Mouse (Mus musculus) intestine, embryonic 16.5 days (tissue): ENCODE measurements around the gene Csmd2. TPM values are rescaled to one million over a fixed set of nuclear protein-coding genes. Genes with fewer than 3 reads are reported as not detected.
A peak's percentile ranks its signal among the peaks of the same experiment; 100 is the strongest.

Experiments
- ATAC-seq: fragments of 200-750 bp; cut with Nextera tagmentation; 2 replicates; pipeline ENCODE4 v1.8.0; 2017; ENCODE audit warnings: moderate TSS enrichment, moderate library complexity
- H3K27ac ChIP-seq: fragments of 300-500 bp; sonication (generic); 2 replicates; pipeline ENCODE4 v1.5.1; 2014; ENCODE audit warnings: mild to moderate bottlenecking, low read length
- H3K27me3 ChIP-seq: fragments of 300-500 bp; sonication (generic); replicated peaks from 2 replicates; pipeline ENCODE4 v1.6.1; 2014; ENCODE audit warnings: low read length, control low read depth, mixed read lengths; ENCODE audit not compliant: control insufficient read depth, insufficient read depth
- H3K36me3 ChIP-seq: fragments of 300-500 bp; sonication (generic); 2 replicates; pipeline ENCODE4 v1.6.1; 2014; ENCODE audit warnings: low read length, control low read depth; ENCODE audit not compliant: control insufficient read depth, insufficient read depth
- H3K4me1 ChIP-seq: fragments of 300-500 bp; sonication (generic); 2 replicates; pipeline ENCODE4 v1.6.1; 2014; ENCODE audit warnings: low read length, control low read depth, mixed read lengths; ENCODE audit not compliant: control insufficient read depth, insufficient read depth
- H3K4me2 ChIP-seq: fragments of 300-500 bp; sonication (generic); 2 replicates; pipeline ENCODE4 v1.6.1; 2014; ENCODE audit warnings: low read depth, low read length, control low read depth
- H3K4me3 ChIP-seq: fragments of 300-500 bp; sonication (generic); 2 replicates; pipeline ENCODE4 v1.5.1; 2014; ENCODE audit warnings: mild to moderate bottlenecking, low read length
- H3K9ac ChIP-seq: fragments of 300-500 bp; sonication (generic); 2 replicates; pipeline ENCODE4 v1.6.1; 2014; ENCODE audit warnings: low read depth, low read length
- H3K9me3 ChIP-seq: fragments of 300-500 bp; sonication (generic); 2 replicates; pipeline ENCODE4 v1.6.1; 2016; ENCODE audit warnings: low read length, control low read depth; ENCODE audit not compliant: control insufficient read depth
- WGBS: fragments of 180-500 bp; shearing (Covaris S2); extraction: QIAGEN DNeasy Blood & Tissue Kit; methylation state at CpG from one replicate; pipeline ENCODE4 v1.1.7; 2014; 5-methylcytosine and 5-hydroxymethylcytosine counted together
- polyA plus RNA-seq: library from polyadenylated mRNA; unstranded; fragments of >200 nt; fragmentation: Nextera tagmentation; extraction: Ambion mirVana; gene quantifications from 2 replicates; pipeline ENCODE4 v1.2.1, GENCODE M21; 2015

Gene Csmd2
- polyA plus RNA-seq, 1 experiment from 2014 or later, result 0.09 TPM

GRCm38 (mm10) chr4:128248676-128249075 lies 261.0 kb downstream of the Csmd2 start:
- ATAC-seq, result no peak
- H3K4me3 ChIP-seq, result no peak overlapping the region
- H3K9me3 ChIP-seq, result no peaks in the 10 kb centered on the region
- no peaks in the 10 kb centered on the region for H3K27me3 ChIP-seq
- 4% methylated on average over 5 of the region's 5 CpGs for WGBS
- H3K4me1 ChIP-seq, result no peaks in the 10 kb centered on the region
- H3K4me2 ChIP-seq, result no peak overlapping the region
- H3K9ac ChIP-seq, result no peak overlapping the region
- no peaks in the 10 kb centered on the region for H3K36me3 ChIP-seq
- H3K27ac ChIP-seq, result no peak overlapping the region

GRCm38 (mm10) chr4:128259211-128259610 lies 271.6 kb downstream of the Csmd2 start:
- Histone ChIP-seq H3K4me1 (no peaks in the 10 kb centered on the region), H3K27me3 (no peaks in the 10 kb centered on the region), H3K9ac (no peak overlapping the region), H3K9me3 (no peaks in the 10 kb centered on the region), H3K4me2 (no peak overlapping the region), H3K27ac (no peak overlapping the region), H3K4me3 (no peak overlapping the region), H3K36me3 (no peaks in the 10 kb centered on the region)
- 92% methylated on average over 5 of the region's 5 CpGs for WGBS
- no peak for ATAC-seq

GRCm38 (mm10) chr4:128260907-128261560 lies 273.4 kb downstream of the Csmd2 start, which contains the start of gene Hmgb4:
Hmgb4 (minus strand) TSS chr4:128260957.
- Histone ChIP-seq H3K4me1 (no peaks in the 10 kb centered on the region), H3K27ac (no peak within 1 kb of the TSS), H3K36me3 (no peaks in the 10 kb centered on the region), H3K9ac (no peak within 1 kb of the TSS), H3K4me3 (no peak within 1 kb of the TSS), H3K27me3 (no peaks in the 10 kb centered on the region), H3K4me2 (no peak within 1 kb of the TSS), H3K9me3 (no peaks in the 10 kb centered on the region)
- no peak for ATAC-seq
- WGBS, result 64% methylated on average over 8 of the region's 8 CpGs

GRCm38 (mm10) chr4:128264491-128264890 lies 276.8 kb downstream of the Csmd2 start:
- Histone ChIP-seq H3K9me3 (no peaks in the 10 kb centered on the region), H3K4me3 (no peak overlapping the region), H3K9ac (no peak overlapping the region), H3K36me3 (no peaks in the 10 kb centered on the region), H3K4me2 (no peak overlapping the region), H3K27me3 (no peaks in the 10 kb centered on the region), H3K4me1 (0 out of 2 replicates have a peak, but pooled peaks cover 4% of the 10 kb centered on the region), H3K27ac (no peak overlapping the region)
- 71% methylated on average over 5 of the region's 5 CpGs for WGBS
- no peak for ATAC-seq

DNA sequence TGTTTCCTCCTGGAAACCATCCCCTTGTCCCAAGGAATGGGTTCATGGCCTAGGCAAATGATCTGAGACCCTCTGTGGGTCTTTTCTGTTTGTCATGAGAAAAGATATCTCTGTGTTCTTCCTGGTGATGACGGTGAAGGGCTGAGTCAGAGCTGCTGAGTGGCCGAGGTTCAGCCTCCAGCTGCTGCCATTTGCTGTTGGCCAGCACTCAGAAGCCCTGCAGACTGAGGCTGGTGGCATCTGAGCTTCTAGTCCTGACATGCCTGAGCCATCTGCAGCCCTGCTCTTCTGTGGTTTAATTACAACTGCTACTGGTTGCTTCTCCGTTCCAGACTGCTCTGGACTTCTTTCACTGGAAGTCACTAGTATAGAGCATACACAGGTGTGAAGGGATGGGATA lies 277.7 kb downstream of the Csmd2 start:
- WGBS, result 62% methylated on average over 3 of the region's 3 CpGs
- ATAC-seq, result no peak
- 0 out of 2 replicates have a peak, but pooled peaks cover 6% of the 10 kb centered on the region for H3K4me1 ChIP-seq
- no peak overlapping the region for H3K4me3 ChIP-seq
- no peak overlapping the region for H3K27ac ChIP-seq
- H3K9ac ChIP-seq, result no peak overlapping the region
- no peaks in the 10 kb centered on the region for H3K36me3 ChIP-seq
- H3K27me3 ChIP-seq, result no peaks in the 10 kb centered on the region
- no peak overlapping the region for H3K4me2 ChIP-seq
- H3K9me3 ChIP-seq, result no peaks in the 10 kb centered on the region

DNA sequence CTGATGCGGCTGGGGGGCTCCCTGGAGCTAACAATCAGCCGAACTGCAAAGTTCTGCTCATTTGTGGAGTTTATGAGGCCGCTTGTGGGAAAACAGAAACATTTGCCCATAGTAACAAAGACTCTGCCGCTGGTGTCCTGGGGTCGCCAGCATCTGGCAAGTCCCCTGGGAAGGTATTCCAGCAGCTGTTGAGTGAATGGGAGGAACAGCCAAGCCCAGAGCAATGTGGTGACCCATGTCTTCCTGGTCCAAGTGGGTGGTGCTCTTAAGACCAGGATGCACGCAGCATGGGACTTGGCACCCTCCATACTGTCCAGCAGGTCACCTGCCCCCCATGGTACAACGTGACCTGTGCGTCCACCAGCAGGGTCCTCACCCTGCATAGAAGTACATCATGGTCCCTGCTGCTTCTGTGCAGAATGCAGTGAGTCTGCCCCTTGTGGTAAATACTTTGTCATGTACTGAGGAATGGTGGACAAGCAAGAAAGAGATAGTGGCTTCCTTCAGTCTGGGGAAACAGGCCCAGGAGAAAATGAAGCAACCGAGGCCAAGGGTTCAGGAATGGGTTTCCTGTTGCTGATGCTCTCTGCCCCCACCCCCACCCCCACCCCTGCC lies 281.7 kb downstream of the Csmd2 start:
- WGBS, result 70% methylated on average over 9 of the region's 9 CpGs
- no peaks in the 10 kb centered on the region for H3K9me3 ChIP-seq
- H3K4me2 ChIP-seq, result no peak overlapping the region
- peaks cover 11% of the 10 kb centered on the region; the same call in 1 of the 2 replicates for H3K4me1 ChIP-seq
- peak overlapping the region; percentile 46; the same call in 1 of the 2 replicates for H3K27ac ChIP-seq
- H3K36me3 ChIP-seq, result no peaks in the 10 kb centered on the region
- no peak for ATAC-seq
- no peaks in the 10 kb centered on the region for H3K27me3 ChIP-seq
- no peak overlapping the region for H3K4me3 ChIP-seq
- H3K9ac ChIP-seq, result no peak overlapping the region

DNA sequence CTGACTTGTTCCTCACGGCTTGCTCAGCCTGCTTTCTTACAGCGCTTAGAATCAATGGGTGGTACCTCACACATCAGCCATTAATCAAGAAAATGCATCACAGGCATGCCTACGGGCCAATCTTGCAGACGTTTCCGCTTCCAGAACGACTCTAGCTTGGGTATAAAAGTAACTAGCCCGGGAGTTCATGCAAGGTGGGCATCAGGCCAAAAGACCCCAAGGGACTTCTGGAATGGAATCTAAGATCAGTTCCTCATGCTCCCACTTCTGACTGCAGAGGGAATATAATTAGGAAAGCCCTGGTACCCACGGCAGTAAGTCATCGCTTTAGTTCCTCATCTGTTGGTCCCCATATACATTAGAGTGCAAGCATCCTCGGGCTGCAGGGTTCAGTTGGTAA lies 282.5 kb downstream of the Csmd2 start:
- 52% methylated on average over 10 of the region's 10 CpGs for WGBS
- Histone ChIP-seq H3K27ac (peak overlapping the region; percentile 46), H3K4me2 (no peak overlapping the region), H3K4me1 (peaks cover 11% of the 10 kb centered on the region; the same call in 1 of the 2 replicates), H3K4me3 (no peak overlapping the region), H3K27me3 (no peaks in the 10 kb centered on the region), H3K36me3 (no peaks in the 10 kb centered on the region), H3K9me3 (no peaks in the 10 kb centered on the region), H3K9ac (no peak overlapping the region)
- no peak for ATAC-seq

GRCm38 (mm10) chr4:128270931-128271330 lies 283.3 kb downstream of the Csmd2 start:
- Histone ChIP-seq H3K27me3 (no peaks in the 10 kb centered on the region), H3K9me3 (no peaks in the 10 kb centered on the region), H3K4me2 (no peak overlapping the region), H3K4me3 (no peak overlapping the region), H3K27ac (peak overlapping the region; percentile 46; the same call in 1 of the 2 replicates), H3K9ac (no peak overlapping the region), H3K36me3 (no peaks in the 10 kb centered on the region), H3K4me1 (peaks cover 11% of the 10 kb centered on the region; the same call in 1 of the 2 replicates)
- ATAC-seq, result peak; percentile 70
- WGBS, result 44% methylated on average over 19 of the region's 19 CpGs

DNA sequence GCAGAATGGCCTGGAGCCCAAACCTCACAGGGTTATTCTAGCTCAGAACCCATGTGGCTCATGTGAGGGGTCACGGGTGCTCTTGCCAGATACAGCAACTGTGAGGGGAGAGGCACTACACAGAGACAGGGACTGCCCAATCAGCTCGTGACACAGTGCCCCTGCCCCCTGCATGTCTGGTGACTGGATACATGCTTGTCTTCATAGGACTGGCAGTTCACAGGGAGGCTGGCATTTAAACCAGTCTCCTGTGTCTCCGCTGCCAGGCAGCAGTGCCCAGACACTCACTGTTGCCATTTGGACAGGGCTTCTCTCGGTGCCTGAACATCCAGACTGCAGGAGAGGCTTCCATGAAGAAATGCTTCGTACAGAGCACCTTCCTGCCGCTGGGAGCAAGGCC lies 284.8 kb downstream of the Csmd2 start:
- no peak for ATAC-seq
- Histone ChIP-seq H3K27me3 (no peaks in the 10 kb centered on the region), H3K4me1 (peaks cover 11% of the 10 kb centered on the region; the same call in 1 of the 2 replicates)

More for the DNA sequence above, 284.8 kb downstream of the Csmd2 start:
- H3K36me3 ChIP-seq, result no peaks in the 10 kb centered on the region
- no peak overlapping the region for H3K4me3 ChIP-seq
- WGBS, result 70% methylated on average over 6 of the region's 6 CpGs
- no peak overlapping the region for H3K27ac ChIP-seq
- no peak overlapping the region for H3K4me2 ChIP-seq
- H3K9me3 ChIP-seq, result no peaks in the 10 kb centered on the region
- no peak overlapping the region for H3K9ac ChIP-seq
